Mouse (Mus musculus) Patski (cell line): ENCODE data around the gene Med19. TPM values are rescaled to one million over a fixed set of nuclear protein-coding genes. Genes with fewer than 3 reads are reported as not detected.

ENCODE experiments used
- ATAC-seq: fragments of 100-300 bp; one replicate; pipeline ENCODE4 v1.8.0; 2021
- CTCF ChIA-PET: fragments of 350-600 bp; sonication (Branson Sonifier 250); formaldehyde crosslinking; loops from one replicate; lab custom pipeline; 2022; ENCODE audit warnings: inconsistent platforms; lab: Charles Lee
- POLR2A ChIA-PET: fragments of 350-600 bp; sonication (Branson Sonifier 250); formaldehyde crosslinking; loops from one replicate; lab custom pipeline; 2022; ENCODE audit warnings: antibody characterized with exemption, inconsistent platforms; lab: Charles Lee
- DNase-seq: peaks from one replicate; pipeline ENCODE4 v3.0.0-alpha.2; 2011; ENCODE audit warnings: low read depth, low spot score
- H3K27me3 ChIP-seq: fragments of 371-371 bp; one replicate; pipeline ENCODE4 v1.5.1; 2021
- CTCF ChIP-seq: fragments of 100-300 bp; IDR thresholded peaks from one replicate; pipeline ENCODE4 v1.5.1; 2021
- in situ Hi-C: fragments of 300-500 bp; cut with MboI; formaldehyde crosslinking; loops from 3 replicates; pipeline ENCODE4 v1.11.1; 2018; ENCODE audit warnings: low pct_unique_long_range_greater_than_20kb, mixed read lengths
- polyA plus RNA-seq: library from polyadenylated mRNA; unstranded; gene quantifications from one replicate; pipeline ENCODE4 v1.2.3, GENCODE M21; 2021

The Med19 gene
- polyA plus RNA-seq, 1 experiment from 2014 or later, result 30.6 TPM

- no peak for TF ChIP-seq CTCF
- DNase-seq, result no peak
- in situ Hi-C loops, result no loop called here
- H3K27me3 ChIP-seq, result no peaks in the 10 kb centered on the region
- ChIA-PET CTCF (interaction anchor here (1.3 kb wide), 1 partner anchor 9 kb away, joined by 3 read pairs; no protein-coding TSS in a partner anchor), POLR2A (no interaction called here)
- ATAC-seq, result no peak
Measured at GRCm38 (mm10) chr2:84690050-84690449, 11.8 kb downstream of the Med19 start.

- no peaks in the 10 kb centered on the region for H3K27me3 ChIP-seq
- ChIA-PET POLR2A (interaction anchor here (1.0 kb wide), 1 partner anchor 10 kb away, joined by 4 read pairs; no protein-coding TSS in a partner anchor), CTCF (interaction anchor here (0.8 to 2.0 kb wide), 7 partner anchors 9 to 64 kb away, joined by 3 to 10 read pairs (median 4); no protein-coding TSS in a partner anchor)
- no peak for DNase-seq
- TF ChIP-seq CTCF, result no peak
- ATAC-seq, result peak; percentile 62
- in situ Hi-C loops, result no loop called here
Measured at GRCm38 (mm10) chr2:84695007-84695695, 16.9 kb downstream of the Med19 start.

DNA sequence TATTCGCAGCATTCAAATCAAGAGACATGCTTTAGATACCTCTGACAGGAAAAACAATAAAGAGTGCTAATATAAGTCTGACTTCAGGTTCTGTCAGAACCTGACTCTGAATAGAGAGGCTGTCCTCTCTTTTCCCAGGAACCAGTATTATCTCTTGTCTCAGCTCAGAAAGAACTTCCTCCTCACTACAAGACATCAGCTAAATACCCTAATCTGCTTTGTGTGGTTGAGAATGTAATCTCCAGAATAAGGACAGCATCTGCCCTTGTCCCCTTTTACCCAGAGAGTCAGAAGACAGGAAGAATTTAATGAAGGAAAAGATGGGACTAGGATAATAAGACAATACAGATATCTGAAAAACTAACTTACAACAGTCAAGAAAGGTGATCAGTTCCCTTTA lies 25.3 kb downstream of the Med19 start:
- in situ Hi-C loops, result no loop called here
- no peak for TF ChIP-seq CTCF
- POLR2A ChIA-PET, result interaction anchor here (1.7 kb wide), 1 partner anchor 11 kb away, joined by 5 read pairs; no protein-coding TSS in a partner anchor
- ATAC-seq, result no peak
- CTCF ChIA-PET, result interaction anchor here (2.3 kb wide), 1 partner anchor 8 kb away, joined by 7 read pairs; no protein-coding TSS in a partner anchor
- DNase-seq, result no peak
- H3K27me3 ChIP-seq, result no peaks in the 10 kb centered on the region

- H3K27me3 ChIP-seq, result no peaks in the 10 kb centered on the region
- TF ChIP-seq CTCF, result no peak
- ChIA-PET POLR2A (interaction anchor here (0.6 to 1.7 kb wide), 2 partner anchors 10 to 94 kb away, joined by 3 to 5 read pairs; partner anchors contain the start of gene Ube2l6), CTCF (interaction anchor here (2.3 kb wide), 1 partner anchor 9 kb away, joined by 7 read pairs; no protein-coding TSS in a partner anchor)
- peak; percentile 78 for ATAC-seq
- no peak for DNase-seq
- in situ Hi-C loops, result no loop called here
Measured at GRCm38 (mm10) chr2:84704329-84704728, 26.1 kb downstream of the Med19 start.

DNA sequence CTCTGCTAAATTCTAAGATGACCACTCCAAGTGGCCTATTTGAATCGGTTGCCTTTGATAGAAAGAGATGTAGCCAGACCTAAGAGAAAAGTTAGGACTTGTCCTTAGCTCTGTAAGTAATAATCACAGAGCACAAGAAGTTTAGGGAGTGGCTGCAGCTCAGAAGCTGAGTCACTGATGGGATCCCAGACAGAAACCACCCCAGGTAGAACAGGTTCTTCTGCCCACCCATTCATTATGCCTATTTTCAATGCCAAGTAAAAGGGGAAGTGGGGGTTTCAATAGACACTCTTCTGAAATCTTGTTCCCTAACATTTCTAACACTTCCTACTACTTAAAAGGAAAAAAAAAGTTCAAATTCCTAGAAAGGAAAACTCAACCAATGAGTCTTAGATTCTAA lies 27.1 kb downstream of the Med19 start:
- ATAC-seq (no peak), DNase-seq (no peak)
- POLR2A ChIA-PET, result interaction anchor here (1.2 to 1.7 kb wide), 2 partner anchors 9 to 10 kb away, joined by 4 to 5 read pairs; no protein-coding TSS in a partner anchor
- TF ChIP-seq CTCF, result no peak
- in situ Hi-C loops, result no loop called here
- no peaks in the 10 kb centered on the region for H3K27me3 ChIP-seq
- CTCF ChIA-PET, result interaction anchor here (2.3 kb wide), 1 partner anchor 10 kb away, joined by 7 read pairs; no protein-coding TSS in a partner anchor

DNA sequence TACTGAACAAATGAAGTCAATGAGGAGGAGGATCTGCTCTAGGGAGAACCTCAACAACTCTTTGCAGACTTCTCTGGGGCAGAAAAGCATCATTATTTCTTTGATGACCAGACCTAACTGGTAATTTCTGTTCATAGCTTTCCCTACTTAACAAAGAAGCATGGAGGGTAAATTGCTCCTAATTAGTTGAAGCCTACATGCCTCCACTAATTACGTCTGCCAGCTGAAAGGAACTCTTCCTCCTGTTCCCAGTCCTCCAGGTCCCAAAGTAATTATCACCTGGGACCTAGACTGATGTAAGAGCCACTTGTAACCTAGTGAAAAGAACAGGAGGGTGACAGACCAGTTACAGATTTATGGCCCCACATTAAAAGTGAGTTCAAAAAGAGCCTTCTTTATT lies 29.3 kb downstream of the Med19 start:
- POLR2A ChIA-PET, result no interaction called here
- no peak for TF ChIP-seq CTCF
- in situ Hi-C loops, result no loop called here
- ATAC-seq, result no peak
- no peak for DNase-seq
- CTCF ChIA-PET, result interaction anchor here (2.3 kb wide), 1 partner anchor 11 kb away, joined by 10 read pairs; no protein-coding TSS in a partner anchor
- H3K27me3 ChIP-seq, result no peaks in the 10 kb centered on the region

DNA sequence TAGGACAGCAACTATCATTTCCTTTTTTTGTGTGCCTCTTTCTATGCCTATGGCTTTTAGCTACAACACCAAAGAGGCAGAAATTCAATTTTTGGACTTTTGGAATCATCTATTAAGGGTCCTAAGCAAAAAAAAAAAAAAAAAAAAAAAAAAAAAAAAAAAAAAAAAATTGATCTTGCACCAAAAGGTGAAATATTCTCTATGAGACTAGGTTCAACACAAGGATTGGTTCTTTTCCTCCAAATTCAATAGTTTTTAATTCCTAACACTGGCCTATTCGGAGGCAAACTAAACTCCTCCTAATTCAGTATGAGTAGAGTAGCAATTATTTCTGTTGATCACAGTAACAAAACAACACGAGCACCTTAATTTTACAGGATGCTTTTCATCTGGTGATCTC lies 33.7 kb downstream of the Med19 start:
- ChIA-PET CTCF (interaction anchor here (1.4 kb wide), 1 partner anchor 11 kb away, joined by 4 read pairs; no protein-coding TSS in a partner anchor), POLR2A (interaction anchor here (0.7 kb wide), 3 partner anchors 79 to 99 kb away, joined by 4 to 8 read pairs (median 4); no protein-coding TSS in a partner anchor)
- ATAC-seq (no peak), DNase-seq (no peak)
- TF ChIP-seq CTCF, result no peak
- H3K27me3 ChIP-seq, result no peaks in the 10 kb centered on the region
- in situ Hi-C loops, result no loop called here

DNA sequence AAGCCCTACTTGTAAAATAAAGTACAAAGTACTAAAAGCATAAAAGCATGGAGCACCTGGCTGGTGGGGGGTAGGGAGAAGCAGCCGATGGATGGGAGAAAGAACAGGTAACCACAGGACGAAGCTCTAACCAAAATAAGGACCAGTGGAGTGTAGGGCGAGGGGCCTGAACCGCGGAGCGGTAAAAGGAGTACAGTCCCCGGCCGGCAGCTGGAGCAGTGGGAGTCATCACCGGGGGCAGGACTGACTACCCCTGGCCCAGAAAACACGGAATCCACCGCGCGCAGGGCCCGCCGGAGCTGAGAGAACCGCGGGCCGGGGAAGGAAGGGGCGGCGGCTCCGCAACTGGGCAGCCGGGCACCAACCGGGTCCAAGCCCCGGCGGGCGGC lies 36.2 kb downstream of the Med19 start:
- in situ Hi-C loops, result no loop called here
- ChIA-PET POLR2A (interaction anchor here (1.6 kb wide), 1 partner anchor 10 kb away, joined by 5 read pairs; no protein-coding TSS in a partner anchor), CTCF (interaction anchor here (0.8 kb wide), 1 partner anchor 19 kb away, joined by 3 read pairs; no protein-coding TSS in a partner anchor)
- H3K27me3 ChIP-seq, result no peaks in the 10 kb centered on the region
- no peak for TF ChIP-seq CTCF
- no peak for ATAC-seq
- DNase-seq, result no peak

- in situ Hi-C loops, result no loop called here
- DNase-seq (peak; percentile 95), ATAC-seq (peak; percentile 82)
- ChIA-PET CTCF (no interaction called here), POLR2A (interaction anchor here (1.6 kb wide), 1 partner anchor 11 kb away, joined by 5 read pairs; no protein-coding TSS in a partner anchor)
- TF ChIP-seq CTCF, result no peak
- no peaks in the 10 kb centered on the region for H3K27me3 ChIP-seq
Measured at GRCm38 (mm10) chr2:84714811-84715561, 36.8 kb downstream of the Med19 start, which contains the start of gene Zdhhc5. Gene Zdhhc5, minus strand, starts transcription at chr2:84715180.
